Mouse (Mus musculus): ENCODE measurements around the gene Comt. TPM values are rescaled to one million over a fixed set of nuclear protein-coding genes. Genes with fewer than 3 reads are reported as not detected.

Comt gene
- polyA plus RNA-seq, 1 experiment from 2014 or later: 112 TPM

DNA sequence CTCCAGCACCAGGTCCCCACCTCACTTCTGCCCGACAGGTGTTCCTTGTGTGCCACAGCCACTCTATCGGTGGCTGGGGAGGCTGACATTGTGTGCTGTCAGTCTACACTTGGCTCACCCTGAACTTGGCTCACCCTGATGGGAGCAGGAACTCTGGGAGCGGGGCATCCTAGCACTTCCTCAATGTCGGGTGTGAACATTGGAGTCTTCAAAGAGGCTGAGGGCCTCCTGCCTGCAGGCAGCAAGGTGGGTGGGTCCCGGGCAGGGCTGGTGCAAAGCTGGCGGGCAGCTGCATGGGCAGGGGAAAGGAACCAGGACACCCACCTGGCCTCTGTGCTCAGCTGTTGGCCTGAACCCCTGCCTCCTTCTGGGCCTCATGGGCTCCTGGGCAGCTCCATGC is 9.5 kb upstream of the Comt start:
- Histone ChIP-seq H3K4me1 (ENCODE audit: control insufficient read depth in 2 of 2, insufficient read depth in 2 of 2, low read length in 2 of 2) (no peaks in the 10 kb centered on the region), H3K4me3 (ENCODE audit: control insufficient read depth in 1 of 2, insufficient read depth in 1 of 2, low read depth in 1 of 2, low read length in 2 of 2) (no peak overlapping the region), H3K36me3 (ENCODE audit: control insufficient read depth, insufficient read depth, low read length) (peaks cover 27% of the 10 kb centered on the region), H3K9ac (ENCODE audit: low read length) (no peak overlapping the region), H3K9me3 (ENCODE audit: control insufficient read depth, low read length) (0 out of 2 replicates have a peak, but pooled peaks cover 4% of the 10 kb centered on the region), H3K27ac (replicated peaks in 1 of 2; ENCODE audit: control insufficient read depth in 1 of 2, insufficient read depth in 1 of 2, low read depth in 2 of 2, low read length in 2 of 2) (no peak overlapping the region), H3K4me2 (ENCODE audit: low read length) (no peak overlapping the region), H3K27me3 (ENCODE audit: control insufficient read depth, insufficient read depth, low read length) (no peaks in the 10 kb centered on the region)
- WGBS: 80% methylated on average over 6 of the region's 6 CpGs
- ATAC-seq (ENCODE audit: insufficient number of reproducible peaks, insufficient read depth, low FRiP score, low read depth): no peak

DNA sequence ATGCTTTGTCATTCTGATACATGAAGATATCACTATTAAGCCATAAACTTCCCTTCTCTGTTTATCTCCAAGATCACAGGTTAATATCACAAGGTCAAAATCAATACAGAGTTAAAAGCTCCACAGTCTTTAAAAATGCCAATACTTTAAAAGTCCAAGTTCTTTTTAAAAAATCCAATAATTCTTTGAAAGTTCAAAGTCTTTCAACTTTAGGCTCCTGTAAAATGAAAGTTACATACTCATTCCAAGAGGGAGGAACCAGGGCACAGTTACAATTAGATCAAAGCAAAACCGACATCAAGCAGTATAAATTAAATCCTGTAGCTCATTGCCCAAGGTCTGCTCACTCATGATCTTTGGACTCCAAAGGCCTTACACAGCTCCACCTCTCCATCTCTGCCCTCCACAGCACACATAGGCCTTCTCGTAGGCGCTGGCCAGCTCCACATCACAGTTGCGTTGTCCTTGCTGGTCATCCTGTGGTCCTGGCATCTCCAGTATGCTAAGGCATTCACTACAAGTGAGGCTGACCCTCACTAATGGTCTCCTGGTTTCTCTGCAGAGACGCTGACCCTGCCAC is 6.8 kb upstream of the Comt start:
- no peak overlapping the region for H3K27ac ChIP-seq (replicated peaks in 1 of 2; ENCODE audit: control insufficient read depth in 1 of 2, insufficient read depth in 1 of 2, low read depth in 2 of 2, low read length in 2 of 2)
- no peak for ATAC-seq (ENCODE audit: insufficient number of reproducible peaks, insufficient read depth, low FRiP score, low read depth)
- no peak overlapping the region for H3K4me2 ChIP-seq (ENCODE audit: low read length)
- peaks cover 3 to 6% of the 10 kb centered on the region in 2 experiments; a peak in 2 of 4 replicates for H3K4me1 ChIP-seq (ENCODE audit: control insufficient read depth in 2 of 2, insufficient read depth in 2 of 2, low read length in 2 of 2)
- 94% methylated on average over 5 of the region's 5 CpGs for WGBS
- H3K9me3 ChIP-seq (ENCODE audit: control insufficient read depth, low read length): 0 out of 2 replicates have a peak, but pooled peaks cover 4% of the 10 kb centered on the region
- H3K27me3 ChIP-seq (ENCODE audit: control insufficient read depth, insufficient read depth, low read length): no peaks in the 10 kb centered on the region
- no peak overlapping the region for H3K9ac ChIP-seq (ENCODE audit: low read length)
- no peak overlapping the region for H3K4me3 ChIP-seq (ENCODE audit: control insufficient read depth in 1 of 2, insufficient read depth in 1 of 2, low read depth in 1 of 2, low read length in 2 of 2)
- H3K36me3 ChIP-seq (ENCODE audit: control insufficient read depth, insufficient read depth, low read length): peaks cover 20% of the 10 kb centered on the region

DNA sequence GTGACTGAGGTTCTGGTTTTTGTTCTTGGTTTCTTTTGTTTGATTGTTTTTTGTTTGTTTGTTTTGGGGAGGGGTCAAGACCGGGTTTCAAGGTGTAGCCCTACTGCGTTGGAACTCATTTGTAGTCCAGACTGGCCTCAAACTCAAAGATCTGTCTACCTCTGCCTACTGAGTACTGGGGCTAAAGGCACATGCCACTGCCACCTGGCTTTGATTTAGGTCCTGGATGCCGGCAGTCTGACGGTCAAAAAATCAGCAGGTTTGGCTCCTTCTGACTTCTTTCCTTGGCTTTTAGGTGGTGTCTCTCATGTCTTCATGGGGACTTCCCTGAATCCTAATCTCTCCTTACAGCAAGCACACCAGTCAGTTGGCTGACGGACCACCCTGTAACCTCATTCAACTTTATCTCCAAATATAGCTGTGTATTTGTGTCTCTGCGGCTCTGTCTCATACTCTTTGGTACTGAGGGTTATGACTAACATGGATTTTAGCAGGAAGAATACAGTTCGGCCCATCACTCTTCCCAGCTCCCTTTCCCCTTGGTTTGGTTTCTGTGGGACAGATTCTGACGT is 4.1 kb upstream of the Comt start:
- Histone ChIP-seq H3K4me2 (ENCODE audit: low read length) (no peak overlapping the region), H3K9ac (ENCODE audit: low read length) (no peak overlapping the region), H3K4me1 (ENCODE audit: control insufficient read depth in 2 of 2, insufficient read depth in 2 of 2, low read length in 2 of 2) (peaks cover 10% of the 10 kb centered on the region in 2 experiments), H3K27ac (replicated peaks in 1 of 2; ENCODE audit: control insufficient read depth in 1 of 2, insufficient read depth in 1 of 2, low read depth in 2 of 2, low read length in 2 of 2) (no peak overlapping the region), H3K36me3 (ENCODE audit: control insufficient read depth, insufficient read depth, low read length) (no peaks in the 10 kb centered on the region), H3K27me3 (ENCODE audit: control insufficient read depth, insufficient read depth, low read length) (no peaks in the 10 kb centered on the region), H3K4me3 (ENCODE audit: control insufficient read depth in 1 of 2, insufficient read depth in 1 of 2, low read depth in 1 of 2, low read length in 2 of 2) (no peak overlapping the region), H3K9me3 (ENCODE audit: control insufficient read depth, low read length) (0 out of 2 replicates have a peak, but pooled peaks cover 4% of the 10 kb centered on the region)
- ATAC-seq (ENCODE audit: insufficient number of reproducible peaks, insufficient read depth, low FRiP score, low read depth): no peak
- 77% methylated on average over 8 of the region's 8 CpGs for WGBS

DNA sequence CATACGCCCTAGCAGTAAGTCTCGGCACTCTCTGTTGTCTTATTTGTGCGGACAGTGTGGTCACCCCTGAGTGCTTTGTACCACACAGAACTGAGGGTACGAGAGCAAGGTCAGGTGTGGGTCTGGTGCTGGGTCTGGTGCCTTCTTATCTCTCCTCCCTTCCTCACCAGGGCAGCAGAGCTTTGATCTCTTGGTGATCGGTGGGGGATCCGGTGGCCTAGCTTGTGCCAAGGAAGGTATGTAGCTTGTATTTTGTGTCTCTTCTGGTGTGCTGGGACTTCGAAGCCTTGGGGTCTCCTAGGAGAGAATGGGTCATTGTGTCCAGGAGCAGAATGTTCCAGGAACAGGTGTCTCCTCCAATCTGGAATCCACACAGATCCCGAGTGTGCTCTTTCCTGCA is 3.0 kb upstream of the Comt start:
- H3K27me3 ChIP-seq (ENCODE audit: control insufficient read depth, insufficient read depth, low read length): no peaks in the 10 kb centered on the region
- no peaks in the 10 kb centered on the region for H3K36me3 ChIP-seq (ENCODE audit: control insufficient read depth, insufficient read depth, low read length)
- H3K9ac ChIP-seq (ENCODE audit: low read length): no peak overlapping the region
- no peak overlapping the region for H3K27ac ChIP-seq (replicated peaks in 1 of 2; ENCODE audit: control insufficient read depth in 1 of 2, insufficient read depth in 1 of 2, low read depth in 2 of 2, low read length in 2 of 2)
- ATAC-seq (ENCODE audit: insufficient number of reproducible peaks, insufficient read depth, low FRiP score, low read depth): no peak
- peaks cover 18 to 20% of the 10 kb centered on the region in 2 experiments for H3K4me1 ChIP-seq (ENCODE audit: control insufficient read depth in 2 of 2, insufficient read depth in 2 of 2, low read length in 2 of 2)
- 79% methylated on average over 8 of the region's 8 CpGs for WGBS
- H3K4me2 ChIP-seq (ENCODE audit: low read length): no peak overlapping the region
- 0 out of 2 replicates have a peak, but pooled peaks cover under 1% of the 10 kb centered on the region for H3K9me3 ChIP-seq (ENCODE audit: control insufficient read depth, low read length)
- no peak overlapping the region for H3K4me3 ChIP-seq (ENCODE audit: control insufficient read depth in 1 of 2, insufficient read depth in 1 of 2, low read depth in 1 of 2, low read length in 2 of 2)

DNA sequence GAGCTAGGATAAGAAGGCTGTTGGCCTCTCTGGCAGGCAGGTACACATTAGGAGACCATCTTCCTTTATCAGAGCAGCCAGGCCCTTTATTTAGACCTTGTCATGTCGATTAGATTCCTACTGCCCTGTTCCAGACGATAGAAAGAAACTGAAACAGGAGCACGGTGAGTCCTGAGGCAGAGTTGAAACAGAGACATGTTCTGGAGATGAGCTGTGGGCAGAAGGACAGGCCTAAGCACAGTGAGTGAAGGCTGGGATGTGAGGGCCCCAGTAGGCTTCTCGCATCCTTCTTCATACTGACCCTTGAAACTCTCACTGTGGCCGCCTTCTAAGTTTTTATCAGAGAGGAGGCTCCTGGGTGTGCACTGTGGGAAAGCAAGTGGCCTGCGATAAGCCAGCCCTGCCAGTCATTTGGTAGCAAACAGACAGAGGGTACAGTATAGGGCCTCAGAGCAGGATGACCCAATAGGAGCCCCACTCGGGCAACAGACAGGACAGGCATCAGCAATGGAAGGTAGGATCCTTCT is 1.9 kb upstream of the Comt start:
- no peak overlapping the region for H3K4me2 ChIP-seq (ENCODE audit: low read length)
- no peaks in the 10 kb centered on the region for H3K9me3 ChIP-seq (ENCODE audit: control insufficient read depth, low read length)
- H3K27me3 ChIP-seq (ENCODE audit: control insufficient read depth, insufficient read depth, low read length): no peaks in the 10 kb centered on the region
- ATAC-seq (ENCODE audit: insufficient number of reproducible peaks, insufficient read depth, low FRiP score, low read depth): no peak
- WGBS: 61% methylated on average over 7 of the region's 7 CpGs
- H3K9ac ChIP-seq (ENCODE audit: low read length): no peak overlapping the region
- H3K4me3 ChIP-seq (ENCODE audit: control insufficient read depth in 1 of 2, insufficient read depth in 1 of 2, low read depth in 1 of 2, low read length in 2 of 2): no peak overlapping the region
- H3K36me3 ChIP-seq (ENCODE audit: control insufficient read depth, insufficient read depth, low read length): 0 out of 2 replicates have a peak, but pooled peaks cover 5% of the 10 kb centered on the region
- peaks cover 21 to 30% of the 10 kb centered on the region in 2 experiments for H3K4me1 ChIP-seq (ENCODE audit: control insufficient read depth in 2 of 2, insufficient read depth in 2 of 2, low read length in 2 of 2)
- no peak overlapping the region for H3K27ac ChIP-seq (replicated peaks in 1 of 2; ENCODE audit: control insufficient read depth in 1 of 2, insufficient read depth in 1 of 2, low read depth in 2 of 2, low read length in 2 of 2)

DNA sequence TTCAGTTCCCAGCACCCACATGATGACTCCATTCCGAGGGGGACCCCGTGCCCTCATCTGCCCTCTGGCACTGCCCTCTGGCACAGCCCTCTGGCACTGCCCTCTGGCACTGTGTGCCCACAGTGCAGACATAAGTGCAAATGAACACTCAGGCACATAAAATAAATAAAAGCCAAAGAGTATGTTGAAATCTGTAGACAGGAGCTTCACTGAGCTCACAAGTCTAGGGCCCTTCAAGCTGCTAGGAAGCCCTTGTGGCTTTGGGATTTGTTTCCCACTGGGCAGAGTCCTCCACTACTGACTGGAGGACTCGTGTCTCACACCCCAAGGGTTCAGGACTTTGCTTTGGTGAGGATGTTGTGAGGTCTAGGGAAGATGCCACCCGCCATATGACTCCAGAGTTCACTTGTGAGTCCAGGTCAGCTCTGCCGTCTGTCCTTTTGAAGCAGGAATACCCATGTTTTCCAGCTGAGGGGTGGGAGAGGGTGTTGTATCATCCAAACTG is 1.4 kb upstream of the Comt start:
- no peaks in the 10 kb centered on the region for H3K9me3 ChIP-seq (ENCODE audit: control insufficient read depth, low read length)
- no peak overlapping the region for H3K4me2 ChIP-seq (ENCODE audit: low read length)
- H3K27ac ChIP-seq (replicated peaks in 1 of 2; ENCODE audit: control insufficient read depth in 1 of 2, insufficient read depth in 1 of 2, low read depth in 2 of 2, low read length in 2 of 2): no peak overlapping the region
- H3K4me3 ChIP-seq (ENCODE audit: control insufficient read depth in 1 of 2, insufficient read depth in 1 of 2, low read depth in 1 of 2, low read length in 2 of 2): no peak overlapping the region
- H3K9ac ChIP-seq (ENCODE audit: low read length): no peak overlapping the region
- 0 out of 2 replicates have a peak, but pooled peaks cover 9% of the 10 kb centered on the region for H3K36me3 ChIP-seq (ENCODE audit: control insufficient read depth, insufficient read depth, low read length)
- no peaks in the 10 kb centered on the region for H3K27me3 ChIP-seq (ENCODE audit: control insufficient read depth, insufficient read depth, low read length)
- 86% methylated on average over 5 of the region's 5 CpGs for WGBS
- H3K4me1 ChIP-seq (ENCODE audit: control insufficient read depth in 2 of 2, insufficient read depth in 2 of 2, low read length in 2 of 2): peaks cover 21 to 34% of the 10 kb centered on the region in 2 experiments
- no peak for ATAC-seq (ENCODE audit: insufficient number of reproducible peaks, insufficient read depth, low FRiP score, low read depth)

DNA sequence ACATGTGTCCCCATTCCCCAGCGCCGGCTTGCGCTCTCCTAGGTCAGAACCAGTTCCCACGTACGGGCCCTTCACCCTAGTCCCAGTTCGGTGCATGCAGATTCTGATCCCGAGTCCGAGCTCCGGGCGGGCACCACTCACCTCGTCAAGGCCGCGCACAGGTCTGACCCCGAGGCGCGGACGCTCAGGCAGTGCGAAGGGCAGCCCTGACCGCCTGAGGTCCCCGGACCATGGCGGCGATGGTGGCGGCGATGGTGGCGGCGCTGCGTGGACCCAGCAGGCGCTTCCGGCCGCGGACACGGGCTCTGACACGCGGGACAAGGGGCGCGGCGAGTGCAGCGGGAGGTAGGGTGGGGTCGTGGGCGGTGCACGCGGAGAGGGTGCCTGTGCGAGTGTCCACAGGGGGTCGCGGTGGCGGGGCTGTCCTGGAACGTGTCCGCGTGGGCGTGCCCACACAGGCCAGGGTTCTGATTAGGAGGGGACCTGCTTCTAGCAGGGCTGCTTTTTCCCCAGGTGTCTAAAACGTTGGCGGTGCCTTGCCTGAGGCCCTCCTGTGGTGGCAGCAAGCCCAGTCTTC is 349 bp downstream of the Comt start, which contains the start of gene Txnrd2:
Gene Txnrd2 (plus strand): TSS at position 170 of the 577 bp plus-strand sequence.
- Histone ChIP-seq H3K36me3 (ENCODE audit: control insufficient read depth, insufficient read depth, low read length) (peaks cover 24% of the 10 kb centered on the region), H3K27ac (replicated peaks in 1 of 2; ENCODE audit: control insufficient read depth in 1 of 2, insufficient read depth in 1 of 2, low read depth in 2 of 2, low read length in 2 of 2) (peak within 1 kb of the TSS; percentile 72 to 79), H3K9me3 (ENCODE audit: control insufficient read depth, low read length) (no peaks in the 10 kb centered on the region), H3K4me2 (ENCODE audit: low read length) (peak within 1 kb of the TSS; percentile 95), H3K4me3 (ENCODE audit: control insufficient read depth in 1 of 2, insufficient read depth in 1 of 2, low read depth in 1 of 2, low read length in 2 of 2) (peak within 1 kb of the TSS; percentile 78 to 84), H3K9ac (ENCODE audit: low read length) (peak within 1 kb of the TSS; percentile 92), H3K27me3 (ENCODE audit: control insufficient read depth, insufficient read depth, low read length) (no peaks in the 10 kb centered on the region), H3K4me1 (ENCODE audit: control insufficient read depth in 2 of 2, insufficient read depth in 2 of 2, low read length in 2 of 2) (peaks cover 21 to 34% of the 10 kb centered on the region in 2 experiments)
- under 1% methylated on average over 52 of the region's 52 CpGs for WGBS
- ATAC-seq (ENCODE audit: insufficient number of reproducible peaks, insufficient read depth, low FRiP score, low read depth): peak; percentile 82
